Mouse (Mus musculus) liver, embryonic 14.5 days (tissue): ENCODE measurements around the gene Vps35l. TPM values are rescaled to one million over a fixed set of nuclear protein-coding genes. Genes with fewer than 3 reads are reported as not detected.

Experiments
- ATAC-seq: fragments of 200-750 bp; cut with Nextera tagmentation; 2 replicates; pipeline ENCODE4 v1.8.0; 2017; ENCODE audit warnings: moderate number of reproducible peaks, mild to moderate bottlenecking, moderate library complexity; ENCODE audit not compliant: insufficient read depth
- DNase-seq, 3 experiments: peaks; one replicate each; pipeline ENCODE4 v3.0.0-alpha.2; 2012 to 2013; ENCODE audit warnings: low read depth in 3 of 3, low spot score in 3 of 3
- H3K27ac ChIP-seq: fragments of 300-500 bp; sonication (generic); 2 replicates; pipeline ENCODE4 v1.5.1; 2014; ENCODE audit warnings: moderate library complexity, mild to moderate bottlenecking, control low read depth, inconsistent platforms
- H3K27me3 ChIP-seq: fragments of 300-500 bp; sonication (generic); 2 replicates; pipeline ENCODE4 v1.6.1; 2014; ENCODE audit warnings: mild to moderate bottlenecking, low read length, moderate library complexity; ENCODE audit not compliant: control insufficient read depth, insufficient read depth
- H3K36me3 ChIP-seq: fragments of 300-500 bp; sonication (generic); replicated peaks from 2 replicates; pipeline ENCODE4 v1.6.1; 2014; ENCODE audit warnings: low read depth; ENCODE audit not compliant: control insufficient read depth, insufficient read depth
- H3K4me1 ChIP-seq, 2 experiments: fragments of 200-500 bp in 1 of 2; fragments of 300-500 bp in 1 of 2; sonication (generic) in 1 of 2; replicated peaks; 2 replicates each; pipeline ENCODE4 v1.6.1; 2012 to 2014; ENCODE audit warnings: antibody characterized with exemption in 1 of 2, inconsistent platforms in 1 of 2, low read length in 1 of 2; ENCODE audit not compliant: control insufficient read depth in 2 of 2, insufficient read depth in 2 of 2
- H3K4me2 ChIP-seq: fragments of 300-500 bp; sonication (generic); 2 replicates; pipeline ENCODE4 v1.6.1; 2014; ENCODE audit warnings: low read depth, mild to moderate bottlenecking, control low read depth, moderate library complexity
- H3K4me3 ChIP-seq, 2 experiments: fragments of 200-500 bp in 1 of 2; fragments of 300-500 bp in 1 of 2; sonication (generic) in 1 of 2; 2 replicates each; pipeline ENCODE4 v1.5.1; 2012 to 2014; ENCODE audit warnings: low read depth in 2 of 2, low read length in 2 of 2, mild to moderate bottlenecking in 2 of 2, control low read depth in 1 of 2, inconsistent platforms in 1 of 2, moderate library complexity in 1 of 2; ENCODE audit not compliant: insufficient read depth in 1 of 2
- H3K9ac ChIP-seq: fragments of 300-500 bp; sonication (generic); replicated peaks from 2 replicates; pipeline ENCODE4 v1.6.1; 2014; ENCODE audit warnings: mild to moderate bottlenecking, control low read depth, moderate library complexity
- H3K9me3 ChIP-seq: fragments of 300-500 bp; sonication (generic); 2 replicates; pipeline ENCODE4 v1.6.1; 2016; ENCODE audit warnings: low read length, mixed read lengths; ENCODE audit not compliant: control insufficient read depth
- CTCF ChIP-seq: IDR thresholded peaks from 2 replicates; pipeline ENCODE4 v1.5.1; 2016; ENCODE audit warnings: antibody characterized with exemption, low read depth, control low read depth
- EP300 ChIP-seq: IDR thresholded peaks from 2 replicates; pipeline ENCODE4 v1.6.1; 2016; ENCODE audit warnings: antibody characterized with exemption, low read depth
- WGBS: fragments of 180-500 bp; shearing (Covaris S2); extraction: QIAGEN DNeasy Blood & Tissue Kit; methylation state at CpG from one replicate; pipeline ENCODE4 v1.1.7; 2014; ENCODE audit not compliant: insufficient replicate concordance; 5-methylcytosine and 5-hydroxymethylcytosine counted together
- polyA plus RNA-seq, 2 experiments: library from polyadenylated mRNA; depleted of rRNA in 1 of 2; stranded (reverse) in 1 of 2; unstranded in 1 of 2; fragments of >200 nt; fragmentation: Nextera tagmentation in 1 of 2; extraction: Ambion mirVana in 1 of 2; gene quantifications; 2 replicates each; pipeline versions ENCODE4 v1.2.1 to v1.2.3; 2012 to 2014

The Vps35l gene
- polyA plus RNA-seq, 2 experiments, result 26.1 to 33.2 TPM

DNA sequence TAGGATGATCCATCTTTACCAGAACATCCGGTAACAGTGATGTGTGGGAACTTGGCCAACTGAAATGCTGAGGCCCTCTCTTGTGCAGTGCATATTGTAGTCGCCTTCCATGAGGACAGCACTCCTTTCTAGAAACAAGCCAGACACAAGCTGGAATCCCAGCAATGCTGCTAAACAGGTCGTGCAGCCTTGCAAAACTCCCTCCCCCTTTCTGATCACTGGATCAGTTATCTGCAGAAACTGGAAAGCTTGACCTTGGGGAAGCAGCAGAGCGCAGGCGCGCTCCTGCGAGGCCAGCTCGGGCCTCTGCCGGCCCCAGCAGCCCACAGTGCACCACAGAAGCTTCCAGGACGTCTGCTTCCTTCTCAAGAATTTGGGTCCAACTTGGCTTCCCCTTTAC, 108.8 kb downstream of the Vps35l start:
- H3K9ac ChIP-seq, result no peak overlapping the region
- WGBS, result 78% methylated on average over 10 of the region's 10 CpGs
- no peak for TF ChIP-seq EP300
- no peak for TF ChIP-seq CTCF
- no peaks in the 10 kb centered on the region for H3K9me3 ChIP-seq
- H3K4me2 ChIP-seq, result no peak overlapping the region
- H3K36me3 ChIP-seq, result peaks cover 41% of the 10 kb centered on the region
- ATAC-seq, result no peak
- no peak overlapping the region for H3K4me3 ChIP-seq
- no peaks in the 10 kb centered on the region for H3K27me3 ChIP-seq
- no peaks in the 10 kb centered on the region for H3K4me1 ChIP-seq
- no peak for DNase-seq
- H3K27ac ChIP-seq, result no peak overlapping the region

DNA sequence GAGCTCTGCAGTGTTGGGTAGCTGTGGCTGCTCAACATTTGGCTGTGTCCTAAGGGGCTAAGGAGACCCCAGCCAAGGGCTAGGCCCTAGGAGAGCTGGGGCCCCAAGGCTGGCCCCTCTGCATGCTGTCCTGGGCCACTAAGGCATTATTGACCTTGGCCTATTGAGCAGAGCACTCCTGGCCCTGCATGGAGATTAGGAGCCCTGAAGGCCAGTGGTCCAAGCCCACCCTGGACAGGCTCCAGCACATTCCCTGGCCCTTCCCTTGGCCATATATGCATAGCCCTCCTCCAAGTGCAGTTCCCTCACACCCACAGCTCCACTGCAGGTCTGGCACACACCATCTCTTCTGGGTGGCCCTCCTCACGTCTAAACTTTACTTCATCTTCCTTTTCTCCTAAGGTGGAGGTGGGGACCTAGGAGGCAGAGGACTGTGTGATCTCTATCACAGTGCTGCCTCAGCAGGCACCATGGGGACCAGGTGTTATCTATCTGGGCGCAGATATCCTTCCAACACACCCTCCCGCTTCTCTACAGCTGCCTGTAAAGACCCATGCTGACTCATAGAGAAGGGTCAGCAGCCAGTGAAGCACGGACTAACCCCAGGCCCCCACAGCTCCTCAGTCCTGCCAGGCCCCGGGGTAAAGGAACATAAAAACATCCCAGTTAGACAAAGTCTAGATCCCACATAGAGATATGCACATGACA, 109.7 kb downstream of the Vps35l start:
- ATAC-seq (0 out of 2 replicates have a peak, but pooled peaks have one; percentile 11), DNase-seq (no peak)
- no peak overlapping the region for H3K4me3 ChIP-seq
- H3K9me3 ChIP-seq, result no peaks in the 10 kb centered on the region
- H3K27me3 ChIP-seq, result no peaks in the 10 kb centered on the region
- WGBS, result 46% methylated on average over 5 of the region's 5 CpGs
- H3K27ac ChIP-seq, result no peak overlapping the region
- H3K4me2 ChIP-seq, result no peak overlapping the region
- H3K9ac ChIP-seq, result no peak overlapping the region
- peaks cover 0 to 2% of the 10 kb centered on the region in 2 experiments; a peak in 3 of 4 replicates for H3K4me1 ChIP-seq
- H3K36me3 ChIP-seq, result peaks cover 33% of the 10 kb centered on the region
- TF ChIP-seq CTCF, result no peak
- no peak for TF ChIP-seq EP300

DNA sequence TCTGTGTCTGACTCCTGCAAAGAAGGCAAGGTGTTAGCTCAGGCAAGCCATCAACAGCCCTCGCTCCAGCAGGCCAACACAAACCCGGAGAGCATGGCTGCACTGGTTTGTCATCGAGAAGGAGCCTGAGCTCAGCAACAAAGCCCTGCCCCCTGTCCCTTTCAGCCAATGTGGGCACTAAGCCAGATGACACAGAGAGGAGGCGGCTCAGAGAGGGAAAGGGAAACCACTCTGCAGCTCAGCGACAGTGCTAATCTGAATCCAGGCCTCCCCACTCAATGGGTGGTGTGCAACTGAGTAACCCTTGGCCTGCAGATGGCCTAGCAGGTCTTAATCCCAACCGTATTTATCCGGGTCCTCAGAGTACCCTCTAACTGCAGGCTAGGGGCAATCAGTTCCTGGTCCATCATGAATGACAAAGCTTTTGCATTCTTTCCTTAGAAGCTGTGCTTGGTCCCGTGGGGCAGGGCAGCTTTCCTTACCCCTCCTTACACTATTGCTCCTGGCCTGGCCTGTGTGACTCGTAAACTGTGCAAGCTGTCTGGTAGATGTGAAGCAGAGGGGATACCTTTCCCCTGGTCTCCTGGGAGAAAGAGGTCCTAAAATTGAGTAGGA, 110.8 kb downstream of the Vps35l start:
- peaks cover 0 to 2% of the 10 kb centered on the region in 2 experiments; a peak in 3 of 4 replicates for H3K4me1 ChIP-seq
- no peaks in the 10 kb centered on the region for H3K27me3 ChIP-seq
- no peaks in the 10 kb centered on the region for H3K9me3 ChIP-seq
- 72% methylated on average over 9 of the region's 9 CpGs for WGBS
- no peak overlapping the region for H3K4me2 ChIP-seq
- no peak overlapping the region for H3K4me3 ChIP-seq
- peaks cover 22% of the 10 kb centered on the region for H3K36me3 ChIP-seq
- H3K27ac ChIP-seq, result no peak overlapping the region
- H3K9ac ChIP-seq, result no peak overlapping the region
- TF ChIP-seq EP300 (no peak), CTCF (no peak)
- no peak for ATAC-seq
- no peak for DNase-seq

DNA sequence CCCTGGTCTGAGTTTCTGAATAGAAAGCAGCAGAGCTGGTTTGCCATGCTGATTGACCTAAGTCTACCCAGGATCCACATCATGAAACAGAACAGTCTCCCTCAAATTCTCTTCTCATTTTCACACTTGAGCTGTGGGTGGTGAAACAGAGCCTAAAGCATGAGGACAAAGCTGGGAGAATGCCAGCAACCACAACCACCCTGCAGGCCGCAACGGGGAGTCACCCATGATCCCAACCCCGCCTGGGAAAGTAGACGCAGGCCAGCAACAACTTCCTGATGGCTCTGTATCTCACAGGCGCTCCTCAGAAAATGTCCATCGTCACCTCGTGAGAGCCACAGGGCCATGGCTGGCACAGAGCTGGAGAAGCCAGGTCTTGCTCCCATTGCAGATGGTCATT, 111.5 kb downstream of the Vps35l start:
- Histone ChIP-seq H3K36me3 (peaks cover 17% of the 10 kb centered on the region), H3K27me3 (no peaks in the 10 kb centered on the region), H3K9me3 (no peaks in the 10 kb centered on the region), H3K27ac (no peak overlapping the region), H3K4me1 (peaks cover 2 to 7% of the 10 kb centered on the region in 2 experiments; a peak in 3 of 4 replicates), H3K4me3 (no peak overlapping the region), H3K4me2 (no peak overlapping the region), H3K9ac (no peak overlapping the region)
- ATAC-seq (no peak), DNase-seq (no peak)
- no peak for TF ChIP-seq CTCF
- TF ChIP-seq EP300, result no peak
- WGBS, result 82% methylated on average over 7 of the region's 7 CpGs

DNA sequence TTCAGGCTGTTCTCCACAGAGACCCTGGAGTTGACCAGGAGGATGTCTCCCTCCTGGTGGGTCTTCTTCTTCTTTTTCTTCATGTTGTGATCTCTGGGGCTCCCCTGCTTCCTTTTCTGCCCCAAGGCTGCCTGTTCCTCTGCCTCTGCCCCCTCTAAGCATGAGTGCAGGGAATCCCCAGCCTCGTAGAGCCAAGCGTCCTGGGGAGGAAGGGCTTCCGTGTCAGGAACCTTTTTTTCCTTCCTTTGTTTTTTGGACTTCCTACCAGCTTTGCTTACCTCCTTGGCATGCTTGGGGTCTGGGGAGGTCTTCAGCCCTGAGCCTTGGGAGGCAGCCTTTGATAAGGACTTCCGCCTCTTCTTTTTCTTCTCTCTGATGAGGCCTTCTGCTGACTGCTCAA, 112.6 kb downstream of the Vps35l start:
- H3K4me3 ChIP-seq, result no peak overlapping the region
- TF ChIP-seq EP300 (no peak), CTCF (no peak)
- no peaks in the 10 kb centered on the region for H3K27me3 ChIP-seq
- H3K4me1 ChIP-seq, result peaks cover 2 to 7% of the 10 kb centered on the region in 2 experiments; a peak in 3 of 4 replicates
- H3K36me3 ChIP-seq, result peaks cover 11% of the 10 kb centered on the region
- WGBS, result 81% methylated on average over 4 of the region's 4 CpGs
- ATAC-seq (no peak), DNase-seq (no peak)
- H3K9me3 ChIP-seq, result no peaks in the 10 kb centered on the region
- no peak overlapping the region for H3K27ac ChIP-seq
- no peak overlapping the region for H3K9ac ChIP-seq
- no peak overlapping the region for H3K4me2 ChIP-seq
